Mouse (Mus musculus) right cerebral cortex, postnatal 36 days (tissue): ENCODE results near the gene Dpy19l3.
A peak's percentile ranks its signal among the peaks of the same experiment; 100 is the strongest.

Experiments used
- DNase-seq, 2 experiments: peaks; one replicate each; pipeline ENCODE4 v3.0.0; 2022; ENCODE audit warnings: low spot score in 2 of 2, mixed read lengths in 1 of 2

The Dpy19l3 gene

GRCm38 (mm10) chr7:35636874-35637273, 117.4 kb downstream of the Dpy19l3 start:
- DNase-seq = peak; percentile 30 to 44

GRCm38 (mm10) chr7:35636229-35636628, 118.0 kb downstream of the Dpy19l3 start:
- DNase-seq = no peak
